10 mouse cellular contexts compared by ENCODE assay signal in the genomic region with DNA sequence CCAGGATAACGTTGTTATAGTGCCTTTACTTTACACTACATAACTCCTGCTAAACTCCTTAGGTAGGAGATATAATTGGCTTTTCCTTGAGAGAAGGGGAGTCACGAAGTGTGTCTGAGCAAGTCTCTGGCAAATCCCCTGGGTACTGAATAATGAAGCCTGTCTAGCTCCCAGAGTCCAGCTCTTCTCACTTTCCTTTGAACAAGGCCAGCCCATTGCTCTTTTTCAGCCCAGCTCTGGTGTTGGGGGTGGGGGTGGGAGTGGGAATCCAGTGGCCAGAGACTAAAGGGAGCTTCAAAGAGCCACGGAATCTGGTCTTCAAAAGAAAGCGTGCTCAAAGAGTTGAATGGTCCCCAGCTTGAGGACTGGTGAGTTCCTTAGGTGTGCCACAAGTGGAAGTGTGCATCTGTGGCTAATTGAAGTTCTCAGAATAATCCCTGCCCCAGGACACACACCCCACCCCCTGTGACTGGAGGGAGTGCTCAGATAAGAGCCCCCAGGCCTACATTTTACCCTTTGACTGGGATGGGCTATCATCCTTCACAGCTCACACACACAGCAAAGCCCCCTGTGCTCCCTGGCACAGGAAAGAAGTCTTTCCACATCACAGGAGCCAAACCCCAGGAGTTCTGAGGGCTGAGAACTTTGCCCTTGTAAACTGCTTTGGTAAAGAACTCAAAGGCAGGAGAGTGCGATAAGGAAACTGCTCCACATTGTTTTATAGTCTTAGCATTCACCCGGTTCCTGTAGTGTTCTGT. TPM values are rescaled to one million over a fixed set of nuclear protein-coding genes. Genes with fewer than 3 reads are reported as not detected.
DNase-seq lines count a peak whose midpoint lies in the region; ATAC-seq lines count a peak whose summit lies in the region.
"Had no signal": no experiment of that assay in that cellular context is flagged by ENCODE, and none has a peak within 500 bp of the region (broad histone marks: within the 10 kb centered on the region; RNA-seq: fewer than 3 reads in every experiment).

No protein-coding gene starts in this region.

- no peak overlapping the region for H3K4me3 ChIP-seq in kidney, embryonic 15.5 days (replicated peaks)
- no peak overlapping the region for H3K4me3 ChIP-seq in intestine, embryonic 16.5 days (ENCODE audit: low read length)
- H3K4me3 ChIP-seq in liver, embryonic 15.5 days (replicated peaks), result peak overlapping the region; percentile 31; the same call in 1 of the 2 replicates
- H3K4me3 ChIP-seq in stomach, embryonic 16.5 days (replicated peaks; ENCODE audit: low read length), result no peak overlapping the region
- H3K4me3 ChIP-seq: embryonic facial prominence, embryonic 13.5 days; heart, embryonic 12.5 days had no signal

- H3K9me3 ChIP-seq in kidney, embryonic 15.5 days (replicated peaks), result no peaks in the 10 kb centered on the region
- H3K9me3 ChIP-seq in intestine, embryonic 16.5 days (ENCODE audit: control insufficient read depth, low read length), result no peaks in the 10 kb centered on the region
- H3K9me3 ChIP-seq in liver, embryonic 15.5 days (replicated peaks), result no peaks in the 10 kb centered on the region
- no peaks in the 10 kb centered on the region for H3K9me3 ChIP-seq in stomach, embryonic 16.5 days (replicated peaks; ENCODE audit: control insufficient read depth, low read length)
- H3K9me3 ChIP-seq: embryonic facial prominence, embryonic 13.5 days; heart, embryonic 12.5 days had no signal

- WGBS in kidney, embryonic 15.5 days, result 26% methylated on average over 6 of the region's 6 CpGs
- 28% methylated on average over 6 of the region's 6 CpGs for WGBS in intestine, embryonic 16.5 days
- 44% methylated on average over 6 of the region's 6 CpGs for WGBS in liver, embryonic 15.5 days (ENCODE audit: insufficient replicate concordance)
- 32% methylated on average over 6 of the region's 6 CpGs for WGBS in stomach, embryonic 16.5 days

- H3K4me2 ChIP-seq in kidney, embryonic 15.5 days, result no peak overlapping the region
- H3K4me2 ChIP-seq in intestine, embryonic 16.5 days (ENCODE audit: low read depth, low read length), result no peak overlapping the region
- H3K4me2 ChIP-seq in liver, embryonic 15.5 days, result peak overlapping the region; percentile 60
- no peak overlapping the region for H3K4me2 ChIP-seq in stomach, embryonic 16.5 days (ENCODE audit: low read depth, low read length)
- H3K4me2 ChIP-seq: embryonic facial prominence, embryonic 13.5 days; heart, embryonic 12.5 days had no signal

- H3K27ac ChIP-seq in kidney, embryonic 15.5 days, result no peak overlapping the region
- peak overlapping the region; percentile 88 for H3K27ac ChIP-seq in intestine, embryonic 16.5 days (ENCODE audit: low read length)
- H3K27ac ChIP-seq in liver, embryonic 15.5 days (replicated peaks), result no peak overlapping the region
- H3K27ac ChIP-seq in stomach, embryonic 16.5 days (ENCODE audit: low read length), result peak overlapping the region; percentile 69
- H3K27ac ChIP-seq: embryonic facial prominence, embryonic 13.5 days had no signal

- H3K36me3 ChIP-seq in kidney, embryonic 15.5 days, result no peaks in the 10 kb centered on the region
- no peaks in the 10 kb centered on the region for H3K36me3 ChIP-seq in intestine, embryonic 16.5 days (ENCODE audit: control insufficient read depth, insufficient read depth, low read length)
- H3K36me3 ChIP-seq in liver, embryonic 15.5 days (replicated peaks), result no peaks in the 10 kb centered on the region
- H3K36me3 ChIP-seq in stomach, embryonic 16.5 days (ENCODE audit: control insufficient read depth, insufficient read depth, low read length), result no peaks in the 10 kb centered on the region
- H3K36me3 ChIP-seq: embryonic facial prominence, embryonic 13.5 days; heart, embryonic 12.5 days had no signal

- ATAC-seq in kidney, embryonic 15.5 days (replicated peaks; ENCODE audit: low FRiP score), result no peak
- peak; percentile 85 for ATAC-seq in intestine, embryonic 16.5 days
- ATAC-seq in liver, embryonic 15.5 days (ENCODE audit: insufficient read depth), result no peak
- peak; percentile 50 for ATAC-seq in stomach, embryonic 16.5 days (ENCODE audit: insufficient read depth, low FRiP score)
- ATAC-seq: Patski had no signal

- H3K9ac ChIP-seq in kidney, embryonic 15.5 days, result no peak overlapping the region
- H3K9ac ChIP-seq in intestine, embryonic 16.5 days (ENCODE audit: low read depth, low read length), result 0 out of 2 replicates have a peak overlapping the region, but pooled peaks have one; percentile 23
- 0 out of 2 replicates have a peak overlapping the region, but pooled peaks have one; percentile 9 for H3K9ac ChIP-seq in liver, embryonic 15.5 days
- H3K9ac ChIP-seq in stomach, embryonic 16.5 days (ENCODE audit: low read length), result no peak overlapping the region
- H3K9ac ChIP-seq: embryonic facial prominence, embryonic 13.5 days; heart, embryonic 12.5 days had no signal

- H3K4me1 ChIP-seq in kidney, embryonic 15.5 days, result peaks cover 6% of the 10 kb centered on the region; the same call in 1 of the 2 replicates
- H3K4me1 ChIP-seq in intestine, embryonic 16.5 days (ENCODE audit: control insufficient read depth, insufficient read depth, low read length), result peaks cover 15% of the 10 kb centered on the region
- H3K4me1 ChIP-seq in liver, embryonic 15.5 days (replicated peaks), result peaks cover 40% of the 10 kb centered on the region
- no peaks in the 10 kb centered on the region for H3K4me1 ChIP-seq in stomach, embryonic 16.5 days (ENCODE audit: control insufficient read depth, insufficient read depth, low read length)
- H3K4me1 ChIP-seq: embryonic facial prominence, embryonic 13.5 days had no signal

- no peaks in the 10 kb centered on the region for H3K27me3 ChIP-seq in kidney, embryonic 15.5 days
- H3K27me3 ChIP-seq in intestine, embryonic 16.5 days (replicated peaks; ENCODE audit: control insufficient read depth, insufficient read depth, low read length), result no peaks in the 10 kb centered on the region
- H3K27me3 ChIP-seq in liver, embryonic 15.5 days, result no peaks in the 10 kb centered on the region
- H3K27me3 ChIP-seq in stomach, embryonic 16.5 days (ENCODE audit: control insufficient read depth, insufficient read depth, low read length), result no peaks in the 10 kb centered on the region
- H3K27me3 ChIP-seq: embryonic facial prominence, embryonic 13.5 days; heart, embryonic 12.5 days; Patski had no signal

- DNase-seq in kidney, adult 18-20 months, result peak; percentile 25
- no peak for DNase-seq in gastrocnemius, postnatal 10 days
- no peak for DNase-seq in ovary, postnatal 36 days (ENCODE audit: low spot score)

RNA-seq across cellular contexts. Expression of gene Rreb1, which starts 24.2 kb away (rescaled TPM):
- polyA plus RNA-seq in kidney, embryonic 15.5 days (2015; fragmentation: Nextera tagmentation; extraction: Ambion mirVana), result 14.3 and 14.5 TPM in 2 replicates
- polyA plus RNA-seq in intestine, embryonic 16.5 days (2015; fragmentation: Nextera tagmentation; extraction: Ambion mirVana), result 13.7 and 14.8 TPM in 2 replicates
- 5.0 and 5.4 TPM in 2 replicates for polyA plus RNA-seq in liver, embryonic 15.5 days (2015; fragmentation: Nextera tagmentation; extraction: Ambion mirVana)
- 13.5 and 14.1 TPM in 2 replicates for polyA plus RNA-seq in stomach, embryonic 16.5 days (2015; fragmentation: Nextera tagmentation; extraction: Ambion mirVana)
- 10 to 100 TPM; 33.1 to 45.5 TPM for total RNA-seq in gastrocnemius, postnatal 10 days (2021)

Comparison
In these comparisons a context has a peak if more than half of its experiments do, and no peak if none do; other contexts are left out.
1. ATAC-seq: peak in intestine, embryonic 16.5 days (single experiment) and stomach, embryonic 16.5 days (single experiment); none in kidney, embryonic 15.5 days (single experiment) and liver, embryonic 15.5 days (single experiment).
2. H3K27ac ChIP-seq: peak in intestine, embryonic 16.5 days (single experiment) and stomach, embryonic 16.5 days (single experiment); none in kidney, embryonic 15.5 days (single experiment) and liver, embryonic 15.5 days (single experiment).
3. H3K9ac ChIP-seq: peak in intestine, embryonic 16.5 days (single experiment) and liver, embryonic 15.5 days (single experiment); none in kidney, embryonic 15.5 days (single experiment) and stomach, embryonic 16.5 days (single experiment).